Mouse (Mus musculus): Measurements from ENCODE around the gene Sectm1a. TPM values are rescaled to one million over a fixed set of nuclear protein-coding genes. Genes with fewer than 3 reads are reported as not detected.
"Not testable (repeated sequence)": the region's sequence is repeated elsewhere in the genome, so short reads cannot be mapped to it uniquely, and the experiment has no call there.

The Sectm1a gene
- polyA plus RNA-seq, 1 experiment: not detected

- Histone ChIP-seq H3K27me3 (ENCODE audit: control insufficient read depth, insufficient read depth, low read length) (no peaks in the 10 kb centered on the region), H3K4me1 (ENCODE audit: control insufficient read depth, insufficient read depth, low read length) (no peaks in the 10 kb centered on the region), H3K4me3 (replicated peaks; ENCODE audit: insufficient read depth, low read depth, low read length) (no peak overlapping the region), H3K27ac (ENCODE audit: insufficient read depth, low read length) (no peak overlapping the region)
- 75% methylated on average over 4 of the region's 4 CpGs for WGBS
- no peak for TF ChIP-seq CTCF (IDR thresholded peaks at IDR 0.05; ENCODE audit: borderline replicate concordance, insufficient read depth, low read depth, low read length)
- no peak for TF ChIP-seq POLR2A (IDR thresholded peaks at IDR 0.05; ENCODE audit: borderline replicate concordance, insufficient read depth, low read length)
- no peak for DNase-seq
These were observed 5.3 kb upstream of the Sectm1a start for GRCm38 (mm10) chr11:121086296-121086695.

GRCm38 (mm10) chr11:121085181-121085580 is 4.2 kb upstream of the Sectm1a start:
- Histone ChIP-seq H3K27ac (ENCODE audit: insufficient read depth, low read length) (no peak overlapping the region), H3K4me3 (replicated peaks; ENCODE audit: insufficient read depth, low read depth, low read length) (no peak overlapping the region), H3K4me1 (ENCODE audit: control insufficient read depth, insufficient read depth, low read length) (no peaks in the 10 kb centered on the region), H3K27me3 (ENCODE audit: control insufficient read depth, insufficient read depth, low read length) (no peaks in the 10 kb centered on the region)
- WGBS: 82% methylated on average over 5 of the region's 5 CpGs
- no peak for TF ChIP-seq CTCF (IDR thresholded peaks at IDR 0.05; ENCODE audit: borderline replicate concordance, insufficient read depth, low read depth, low read length)
- no peak for TF ChIP-seq POLR2A (IDR thresholded peaks at IDR 0.05; ENCODE audit: borderline replicate concordance, insufficient read depth, low read length)
- DNase-seq: no peak

- no peak overlapping the region for H3K4me3 ChIP-seq (replicated peaks; ENCODE audit: insufficient read depth, low read depth, low read length)
- TF ChIP-seq POLR2A (IDR thresholded peaks at IDR 0.05; ENCODE audit: borderline replicate concordance, insufficient read depth, low read length): no peak
- TF ChIP-seq CTCF (IDR thresholded peaks at IDR 0.05; ENCODE audit: borderline replicate concordance, insufficient read depth, low read depth, low read length): no peak
- DNase-seq: no peak
- H3K4me1 ChIP-seq (ENCODE audit: control insufficient read depth, insufficient read depth, low read length): no peaks in the 10 kb centered on the region
- WGBS: 68% methylated on average over 6 of the region's 6 CpGs
- no peaks in the 10 kb centered on the region for H3K27me3 ChIP-seq (ENCODE audit: control insufficient read depth, insufficient read depth, low read length)
- H3K27ac ChIP-seq (ENCODE audit: insufficient read depth, low read length): no peak overlapping the region
These were observed 2.0 kb upstream of the Sectm1a start for GRCm38 (mm10) chr11:121082857-121083500.

GRCm38 (mm10) chr11:121082250-121082649 is 1.2 kb upstream of the Sectm1a start:
- TF ChIP-seq POLR2A (IDR thresholded peaks at IDR 0.05; ENCODE audit: borderline replicate concordance, insufficient read depth, low read length) (no peak), CTCF (IDR thresholded peaks at IDR 0.05; ENCODE audit: borderline replicate concordance, insufficient read depth, low read depth, low read length) (no peak)
- 81% methylated on average over 3 of the region's 3 CpGs for WGBS
- no peak overlapping the region for H3K27ac ChIP-seq (ENCODE audit: insufficient read depth, low read length)

GRCm38 (mm10) chr11:121080330-121080729 is 690 bp downstream of the Sectm1a start:
- Histone ChIP-seq H3K27ac (ENCODE audit: insufficient read depth, low read length) (no peak overlapping the region), H3K27me3 (ENCODE audit: control insufficient read depth, insufficient read depth, low read length) (no peaks in the 10 kb centered on the region), H3K4me3 (replicated peaks; ENCODE audit: insufficient read depth, low read depth, low read length) (no peak overlapping the region), H3K4me1 (ENCODE audit: control insufficient read depth, insufficient read depth, low read length) (no peaks in the 10 kb centered on the region)
- no peak for DNase-seq
- TF ChIP-seq CTCF (IDR thresholded peaks at IDR 0.05; ENCODE audit: borderline replicate concordance, insufficient read depth, low read depth, low read length) (no peak), POLR2A (IDR thresholded peaks at IDR 0.05; ENCODE audit: borderline replicate concordance, insufficient read depth, low read length) (no peak)
- 91% methylated on average over 8 of the region's 8 CpGs for WGBS

More at GRCm38 (mm10) chr11:121082250-121082649, 1.2 kb upstream of the Sectm1a start:
- no peaks in the 10 kb centered on the region for H3K27me3 ChIP-seq (ENCODE audit: control insufficient read depth, insufficient read depth, low read length)
- no peaks in the 10 kb centered on the region for H3K4me1 ChIP-seq (ENCODE audit: control insufficient read depth, insufficient read depth, low read length)
- H3K4me3 ChIP-seq (replicated peaks; ENCODE audit: insufficient read depth, low read depth, low read length): no peak overlapping the region
- no peak for DNase-seq

- 68% methylated on average over 5 of the region's 5 CpGs for WGBS
- no peak for DNase-seq
These were observed 5.4 kb downstream of the Sectm1a start for GRCm38 (mm10) chr11:121075655-121076054.

GRCm38 (mm10) chr11:121069662-121070061 is 11.4 kb downstream of the Sectm1a start:
- not testable (repeated sequence) for H3K27me3 ChIP-seq (ENCODE audit: control insufficient read depth, insufficient read depth, low read length); H3K4me1 ChIP-seq (ENCODE audit: control insufficient read depth, insufficient read depth, low read length); H3K4me3 ChIP-seq (replicated peaks; ENCODE audit: insufficient read depth, low read depth, low read length); H3K27ac ChIP-seq (ENCODE audit: insufficient read depth, low read length); DNase-seq
- 89% methylated on average over 12 of the region's 16 CpGs for WGBS

More at GRCm38 (mm10) chr11:121075655-121076054, 5.4 kb downstream of the Sectm1a start:
- no peak for TF ChIP-seq POLR2A (IDR thresholded peaks at IDR 0.05; ENCODE audit: borderline replicate concordance, insufficient read depth, low read length)
- no peak for TF ChIP-seq CTCF (IDR thresholded peaks at IDR 0.05; ENCODE audit: borderline replicate concordance, insufficient read depth, low read depth, low read length)
- no peaks in the 10 kb centered on the region for H3K27me3 ChIP-seq (ENCODE audit: control insufficient read depth, insufficient read depth, low read length)
- H3K4me3 ChIP-seq (replicated peaks; ENCODE audit: insufficient read depth, low read depth, low read length): no peak overlapping the region
- no peaks in the 10 kb centered on the region for H3K4me1 ChIP-seq (ENCODE audit: control insufficient read depth, insufficient read depth, low read length)
- H3K27ac ChIP-seq (ENCODE audit: insufficient read depth, low read length): no peak overlapping the region

- Histone ChIP-seq H3K27ac (ENCODE audit: insufficient read depth, low read length) (no peak overlapping the region), H3K4me1 (ENCODE audit: control insufficient read depth, insufficient read depth, low read length) (no peaks in the 10 kb centered on the region), H3K27me3 (ENCODE audit: control insufficient read depth, insufficient read depth, low read length) (no peaks in the 10 kb centered on the region), H3K4me3 (replicated peaks; ENCODE audit: insufficient read depth, low read depth, low read length) (no peak overlapping the region)
- no peak for DNase-seq
- TF ChIP-seq CTCF (IDR thresholded peaks at IDR 0.05; ENCODE audit: borderline replicate concordance, insufficient read depth, low read depth, low read length): no peak
- TF ChIP-seq POLR2A (IDR thresholded peaks at IDR 0.05; ENCODE audit: borderline replicate concordance, insufficient read depth, low read length): no peak
- WGBS: 78% methylated on average over 2 of the region's 2 CpGs
These were observed 13.1 kb downstream of the Sectm1a start for GRCm38 (mm10) chr11:121067895-121068294.
